Mouse (Mus musculus) forebrain, embryonic 11.5 days (tissue): ENCODE results near the gene Scarb2. TPM values are rescaled to one million over a fixed set of nuclear protein-coding genes. Genes with fewer than 3 reads are reported as not detected.
A peak's percentile ranks its signal among the peaks of the same experiment; 100 is the strongest.

Source experiments
- ATAC-seq: fragments of 200-750 bp; cut with Nextera tagmentation; replicated peaks from 2 replicates; pipeline ENCODE4 v1.8.0; 2017; ENCODE audit warnings: moderate TSS enrichment; ENCODE audit not compliant: low FRiP score
- DNase-seq: peaks from one replicate; pipeline ENCODE4 v3.0.0-alpha.2; 2017; ENCODE audit warnings: low spot score
- H3K27ac ChIP-seq: fragments of 300-500 bp; sonication (generic); 2 replicates; pipeline ENCODE4 v1.5.1; 2014; ENCODE audit warnings: low read depth, low read length
- H3K27me3 ChIP-seq: fragments of 300-500 bp; sonication (generic); 2 replicates; pipeline ENCODE4 v1.6.1; 2014; ENCODE audit warnings: mild to moderate bottlenecking, low read length, mixed read lengths; ENCODE audit not compliant: control insufficient read depth, insufficient read depth
- H3K36me3 ChIP-seq: fragments of 300-500 bp; sonication (generic); 2 replicates; pipeline ENCODE4 v1.6.1; 2014; ENCODE audit warnings: mild to moderate bottlenecking, low read length, moderate library complexity, mixed read lengths; ENCODE audit not compliant: control insufficient read depth, insufficient read depth
- H3K4me1 ChIP-seq: fragments of 300-500 bp; sonication (generic); replicated peaks from 2 replicates; pipeline ENCODE4 v1.6.1; 2014; ENCODE audit warnings: low read length, mixed read lengths; ENCODE audit not compliant: control insufficient read depth, insufficient read depth
- H3K4me2 ChIP-seq: fragments of 300-500 bp; sonication (generic); 2 replicates; pipeline ENCODE4 v1.6.1; 2014; ENCODE audit warnings: low read depth, mild to moderate bottlenecking, low read length, moderate library complexity, mixed read lengths; ENCODE audit not compliant: severe bottlenecking
- H3K4me3 ChIP-seq: fragments of 300-500 bp; sonication (generic); 2 replicates; pipeline ENCODE4 v1.5.1; 2014; ENCODE audit warnings: low read depth, low read length
- H3K9ac ChIP-seq: fragments of 300-500 bp; sonication (generic); 2 replicates; pipeline ENCODE4 v1.6.1; 2014; ENCODE audit warnings: low read length
- H3K9me3 ChIP-seq: fragments of 300-500 bp; sonication (generic); 2 replicates; pipeline ENCODE4 v1.6.1; 2016; ENCODE audit warnings: low read length, mixed read lengths; ENCODE audit not compliant: control insufficient read depth
- WGBS: fragments of 180-500 bp; shearing (Covaris S2); extraction: QIAGEN DNeasy Blood & Tissue Kit; methylation state at CpG from one replicate; pipeline ENCODE4 v1.1.7; 2014; 5-methylcytosine and 5-hydroxymethylcytosine counted together
- microRNA-seq: library from miRNA; unstranded; fragments of <30 nt; microRNA quantifications from one replicate; pipeline ENCODE4, GENCODE M21; 2016; ENCODE audit not compliant: insufficient number of aligned reads
- polyA plus RNA-seq: library from polyadenylated mRNA; unstranded; fragments of >200 nt; fragmentation: Nextera tagmentation; extraction: Ambion mirVana; gene quantifications from 2 replicates; pipeline ENCODE4 v1.2.1, GENCODE M21; 2014

Gene Scarb2
- polyA plus RNA-seq, 1 experiment from 2014 or later: 10.4 TPM

DNA sequence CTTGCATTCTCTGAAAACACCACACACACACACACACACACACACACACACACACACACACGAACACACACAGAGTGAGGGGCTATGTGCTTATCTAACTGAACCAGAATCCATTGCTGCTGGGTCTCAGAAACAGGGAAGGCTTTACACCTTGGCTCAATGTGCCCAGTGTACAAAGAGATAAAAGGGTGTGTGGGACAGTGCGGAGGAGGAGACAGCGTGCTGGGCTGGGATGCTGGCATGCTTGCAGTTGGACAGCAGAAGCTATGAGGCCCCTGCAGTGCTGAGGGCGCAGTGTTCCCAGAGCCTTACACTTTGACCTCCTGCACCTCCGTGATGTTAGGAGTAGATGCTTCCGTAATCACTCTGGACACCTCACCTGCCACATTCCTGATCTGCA, 110.2 kb downstream of the Scarb2 start:
- no peak overlapping the region for H3K4me2 ChIP-seq
- peaks cover 13% of the 10 kb centered on the region; the same call in 1 of the 2 replicates for H3K27me3 ChIP-seq
- H3K4me1 ChIP-seq: no peaks in the 10 kb centered on the region
- H3K9ac ChIP-seq: no peak overlapping the region
- 92% methylated on average over 6 of the region's 6 CpGs for WGBS
- no peaks in the 10 kb centered on the region for H3K36me3 ChIP-seq
- no peak overlapping the region for H3K4me3 ChIP-seq
- H3K27ac ChIP-seq: no peak overlapping the region
- H3K9me3 ChIP-seq: no peaks in the 10 kb centered on the region
- DNase-seq: no peak
- no peak for ATAC-seq

DNA sequence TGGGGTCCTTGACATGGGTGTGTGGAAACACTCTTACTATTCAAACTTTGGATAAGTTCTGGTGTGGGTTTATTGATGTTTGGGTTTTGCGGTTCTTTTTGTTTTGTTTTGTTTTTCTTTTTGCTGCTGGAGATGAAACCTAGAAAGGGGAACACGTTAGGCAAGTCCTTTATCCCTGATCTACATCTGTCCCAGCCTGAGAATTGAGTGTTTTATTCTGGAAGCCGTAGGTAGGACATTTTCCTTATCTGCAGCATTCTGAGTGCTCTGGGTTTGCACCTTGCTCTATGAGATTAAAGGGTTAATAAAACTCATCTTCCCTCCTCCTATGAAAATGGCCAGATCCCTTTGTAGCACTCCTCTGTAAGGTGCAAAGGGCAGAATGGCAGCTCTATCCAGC, 110.9 kb downstream of the Scarb2 start:
- WGBS: 88% methylated on average over 3 of the region's 3 CpGs
- Histone ChIP-seq H3K9ac (no peak overlapping the region), H3K4me2 (no peak overlapping the region), H3K36me3 (no peaks in the 10 kb centered on the region), H3K9me3 (no peaks in the 10 kb centered on the region), H3K27ac (no peak overlapping the region), H3K4me3 (no peak overlapping the region), H3K4me1 (no peaks in the 10 kb centered on the region), H3K27me3 (peaks cover 13% of the 10 kb centered on the region; the same call in 1 of the 2 replicates)
- ATAC-seq (no peak), DNase-seq (no peak)

DNA sequence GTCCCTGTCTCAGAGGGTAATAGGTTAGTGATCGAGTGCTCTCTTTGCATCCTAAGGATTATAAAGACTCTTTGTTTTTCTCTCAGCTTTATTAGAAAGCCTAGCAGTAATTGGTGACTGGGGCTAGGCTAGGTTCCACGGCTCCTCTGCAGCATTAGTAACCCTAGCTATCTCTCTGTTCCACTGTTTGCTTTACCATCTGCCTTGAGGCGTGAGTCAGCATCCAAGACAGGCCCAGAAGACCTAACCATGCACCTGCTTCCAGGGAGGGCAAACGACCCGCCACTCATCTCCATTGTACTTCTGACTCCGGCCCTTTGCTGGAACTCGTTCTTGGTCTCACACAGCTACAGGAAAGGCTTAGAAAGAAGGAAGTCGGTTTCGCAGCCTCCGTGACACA, 112.8 kb downstream of the Scarb2 start:
- no peak overlapping the region for H3K9ac ChIP-seq
- WGBS: 68% methylated on average over 10 of the region's 10 CpGs
- H3K9me3 ChIP-seq: no peaks in the 10 kb centered on the region
- H3K36me3 ChIP-seq: no peaks in the 10 kb centered on the region
- no peak overlapping the region for H3K27ac ChIP-seq
- DNase-seq: no peak
- H3K27me3 ChIP-seq: peaks cover 15% of the 10 kb centered on the region; the same call in 1 of the 2 replicates
- no peak for ATAC-seq
- H3K4me1 ChIP-seq: no peaks in the 10 kb centered on the region
- no peak overlapping the region for H3K4me2 ChIP-seq
- H3K4me3 ChIP-seq: no peak overlapping the region

DNA sequence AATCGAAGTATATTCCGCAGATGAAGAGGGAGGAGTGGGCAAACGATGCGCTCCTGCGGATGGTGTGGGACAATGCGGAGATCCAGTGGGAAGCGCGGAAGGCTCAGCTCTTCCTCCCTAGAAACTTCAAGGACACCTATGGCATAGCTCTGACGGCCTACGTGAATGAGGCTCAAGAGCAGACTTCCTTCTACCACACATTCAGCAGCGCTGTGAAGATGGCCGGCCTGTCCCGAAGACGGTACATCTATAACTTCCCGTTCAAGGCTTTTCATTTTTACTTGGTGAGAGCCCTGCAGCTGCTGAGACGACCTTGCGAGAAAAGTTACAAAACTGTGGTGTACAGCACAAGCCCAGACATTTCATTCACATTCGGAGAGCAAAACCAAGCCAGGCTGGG, 114.1 kb downstream of the Scarb2 start:
- Histone ChIP-seq H3K27me3 (peaks cover 15% of the 10 kb centered on the region; the same call in 1 of the 2 replicates), H3K9ac (no peak overlapping the region; the same call in 1 of the 2 replicates), H3K4me3 (peak overlapping the region; percentile 11; the same call in 1 of the 2 replicates), H3K4me2 (peak overlapping the region; percentile 39; the same call in 1 of the 2 replicates), H3K27ac (no peak overlapping the region), H3K4me1 (no peaks in the 10 kb centered on the region), H3K36me3 (no peaks in the 10 kb centered on the region), H3K9me3 (no peaks in the 10 kb centered on the region)
- WGBS: 38% methylated on average over 18 of the region's 18 CpGs
- ATAC-seq: no peak
- DNase-seq: no peak

Small RNA genes within 50 kb of the gene (microRNA-seq; reads per million reads assigned to microRNA genes)
- not detected for gene Mir6415

Other genes with a start within 250 kb of the Scarb2 start
- gene Naaa, start 228.7 kb downstream of the Scarb2 start, polyA plus RNA-seq: 3.6 and 4.0 TPM in 2 replicates
- gene Sdad1, start 196.4 kb downstream of the Scarb2 start, polyA plus RNA-seq: 36.8 and 40.2 TPM in 2 replicates
- gene Cxcl9, start 178.8 kb downstream of the Scarb2 start, polyA plus RNA-seq: not detected in 2 replicates
- 0.75 and 1.0 TPM in 2 replicates for gene Art3, start 175.0 kb downstream of the Scarb2 start, polyA plus RNA-seq
- 0.23 TPM in 1 of 2 replicates, not detected in the other for gene Cxcl10, start 157.9 kb downstream of the Scarb2 start, polyA plus RNA-seq
- gene Nup54, start 71.6 kb downstream of the Scarb2 start, polyA plus RNA-seq: 65.9 and 70.5 TPM in 2 replicates
- gene Fam47e, start 48.2 kb upstream of the Scarb2 start, polyA plus RNA-seq: not detected in 2 replicates
- gene Stbd1, start 96.2 kb upstream of the Scarb2 start, polyA plus RNA-seq: 6.3 and 7.0 TPM in 2 replicates
- gene Ccdc158, start 168.4 kb upstream of the Scarb2 start, polyA plus RNA-seq: 1.0 and 1.2 TPM in 2 replicates
- 12.2 and 15.2 TPM in 2 replicates for gene Shroom3, start 176.6 kb upstream of the Scarb2 start, polyA plus RNA-seq